Mouse (Mus musculus) CH12.LX (cell line): ENCODE measurements around the gene Pkm.
A peak's percentile ranks its signal among the peaks of the same experiment; 100 is the strongest.

Experiments used
- CTCF ChIP-seq, 2 experiments: IDR thresholded peaks in 1 of 2; conservative IDR thresholded peaks in 1 of 2; 2 replicates each; pipeline ENCODE4 v1.5.1; 2011 to 2012; ENCODE audit warnings: low read depth in 2 of 2, low read length in 2 of 2, improper control_type of control experiment in 1 of 2, inconsistent platforms in 1 of 2, mild to moderate bottlenecking in 1 of 2, moderate library complexity in 1 of 2
- IRF4 ChIP-seq: IDR thresholded peaks from 2 replicates; pipeline ENCODE4 v1.6.1; 2014; ENCODE audit warnings: low read depth, mild to moderate bottlenecking, inconsistent platforms, low read length, improper control_type of control experiment
- MAX ChIP-seq: IDR thresholded peaks from 2 replicates; pipeline ENCODE4 v1.6.1; 2011; ENCODE audit warnings: low read length, improper control_type of control experiment
- NRF1 ChIP-seq: IDR thresholded peaks from 2 replicates; pipeline ENCODE4 v1.6.1; 2014; ENCODE audit warnings: low read depth, mild to moderate bottlenecking, inconsistent platforms, low read length, improper control_type of control experiment, moderate library complexity
- RAD21 ChIP-seq: IDR thresholded peaks from 2 replicates; pipeline ENCODE4 v1.6.1; 2011; ENCODE audit warnings: low read depth, mild to moderate bottlenecking, low read length, improper control_type of control experiment, moderate library complexity
- SMC3 ChIP-seq: IDR thresholded peaks from 2 replicates; pipeline ENCODE4 v1.6.1; 2011; ENCODE audit warnings: low read depth, low read length, improper control_type of control experiment
- ZNF384 ChIP-seq: IDR thresholded peaks from 2 replicates; pipeline ENCODE4 v1.6.1; 2012; ENCODE audit warnings: low read depth, low read length, improper control_type of control experiment, inconsistent platforms

DNA sequence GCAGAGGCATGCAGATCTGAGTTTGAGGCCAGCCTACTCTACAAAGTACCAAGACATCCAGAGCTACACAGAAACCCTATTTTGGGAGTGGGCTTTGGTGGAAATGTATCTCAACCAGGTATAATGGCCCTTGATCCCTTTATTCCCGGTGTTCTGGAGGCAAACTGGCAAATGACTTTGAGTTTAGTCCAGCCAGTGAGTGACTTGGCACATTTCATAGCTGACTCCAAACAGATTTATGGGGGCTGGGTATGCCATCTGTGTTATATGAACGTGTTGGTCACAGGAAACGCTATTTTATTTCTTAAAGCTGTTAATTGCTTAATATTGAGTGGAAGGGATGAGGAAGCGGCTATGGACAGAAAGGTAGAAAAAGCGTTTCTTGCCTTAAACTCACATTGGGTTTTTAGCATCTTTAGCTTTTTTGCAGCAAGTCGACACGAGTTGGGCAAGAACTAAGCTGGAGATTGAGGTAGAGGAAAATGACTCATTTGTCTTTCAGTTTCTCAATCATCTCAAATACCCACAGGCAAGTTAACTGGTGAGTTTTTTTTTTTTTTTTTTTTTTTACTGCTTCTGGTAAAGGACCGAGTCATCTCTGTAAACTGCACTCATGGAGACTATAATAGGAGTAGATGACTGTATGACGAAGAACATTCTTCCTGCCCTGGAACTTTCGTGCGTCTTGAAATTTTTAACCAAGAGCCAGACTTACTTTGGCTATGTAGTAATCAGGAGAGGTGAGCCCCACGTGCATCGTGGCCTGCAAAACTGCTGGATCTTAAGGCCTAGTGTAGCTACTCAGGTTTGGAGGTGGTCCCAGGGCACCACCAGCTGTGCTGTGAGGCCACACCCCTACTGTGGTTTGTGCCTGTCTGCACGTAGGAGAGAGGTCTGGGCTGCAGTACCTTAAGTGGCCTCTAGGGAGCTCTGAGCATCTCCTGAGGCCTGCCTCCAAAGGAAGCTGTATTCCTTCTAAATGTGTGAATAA lies 3.2 kb downstream of the Pkm start:
- TF ChIP-seq NRF1 (no peak), CTCF (conservative IDR thresholded peaks at IDR 0.05 in 1 of 2, IDR thresholded peaks at IDR 0.05 in 1 of 2; ENCODE audit: low read depth in 2 of 2, low read length in 2 of 2) (peak; percentile 73 to 93), MAX (peak; percentile 62; the same call in 1 of the 2 replicates), RAD21 (peak; percentile 16; the same call in 1 of the 2 replicates), ZNF384 (peak; percentile 98), SMC3 (peak; percentile 26), IRF4 (peak; percentile 89)
